Mouse (Mus musculus) heart, adult 2 months (tissue): ENCODE measurements around the gene Tmem176b. TPM values are rescaled to one million over a fixed set of nuclear protein-coding genes. Genes with fewer than 3 reads are reported as not detected.

Experiments
- DNase-seq, 2 experiments: peaks; one replicate each; pipeline ENCODE4 v3.0.0; 2021
- H3K27ac ChIP-seq: fragments of 200-600 bp; 2 replicates; pipeline ENCODE4 v1.8.1; 2022
- H3K27me3 ChIP-seq: fragments of 200-500 bp; 2 replicates; pipeline ENCODE4 v1.6.1; 2012; ENCODE audit warnings: mild to moderate bottlenecking, low read length, inconsistent platforms, mixed read lengths; ENCODE audit not compliant: control insufficient read depth, insufficient read depth
- H3K36me3 ChIP-seq: fragments of 200-500 bp; 2 replicates; pipeline ENCODE4 v1.6.1; 2012; ENCODE audit warnings: low read length, inconsistent platforms; ENCODE audit not compliant: control insufficient read depth, insufficient read depth
- H3K4me1 ChIP-seq: fragments of 200-500 bp; 2 replicates; pipeline ENCODE4 v1.6.1; 2011; ENCODE audit warnings: low read length; ENCODE audit not compliant: control insufficient read depth, insufficient read depth
- H3K4me3 ChIP-seq: fragments of 200-600 bp; 2 replicates; pipeline ENCODE4 v1.8.1; 2022
- H3K79me2 ChIP-seq: fragments of 200-500 bp; replicated peaks from 2 replicates; pipeline ENCODE4 v1.6.1; 2012; ENCODE audit warnings: mild to moderate bottlenecking, inconsistent platforms, low read length, moderate library complexity, mixed read lengths; ENCODE audit not compliant: control insufficient read depth, insufficient read depth
- H3K9ac ChIP-seq: fragments of 200-500 bp; 2 replicates; pipeline ENCODE4 v1.6.1; 2012; ENCODE audit warnings: low read depth, mild to moderate bottlenecking, control low read depth, inconsistent platforms, low read length, mixed read lengths
- CTCF ChIP-seq: fragments of 200-600 bp; IDR thresholded peaks from 2 replicates; pipeline ENCODE4 v1.8.1; 2022; ENCODE audit warnings: antibody characterized with exemption, mild to moderate bottlenecking, moderate library complexity
- EP300 ChIP-seq: fragments of 200-500 bp; IDR thresholded peaks from 2 replicates; pipeline ENCODE4 v1.6.1; 2011; ENCODE audit warnings: low read depth, low read length, control low read depth; ENCODE audit not compliant: insufficient read depth
- POLR2A ChIP-seq: fragments of 200-500 bp; IDR thresholded peaks from 2 replicates; pipeline ENCODE4 v1.6.1; 2011; ENCODE audit warnings: mild to moderate bottlenecking, low read depth, low read length, control low read depth; ENCODE audit not compliant: insufficient read depth
- WGBS: fragments of 180-500 bp; shearing (Covaris S2); methylation state at CpG from one replicate; pipeline ENCODE4 v1.1.7; 2018; 5-methylcytosine and 5-hydroxymethylcytosine counted together
- intact Hi-C: fragments of 180-260 bp; cut with DNase I; formaldehyde crosslinking; loops from one replicate; pipeline ENCODE4 v1.15.1; 2025
- polyA plus RNA-seq: library from polyadenylated mRNA; depleted of rRNA; stranded (reverse); fragments of >200 nt; gene quantifications from 2 replicates; pipeline ENCODE4 v1.2.3, GENCODE M21; 2012
- total RNA-seq, 2 experiments: library from RNA; stranded (reverse); gene quantifications; 2 replicates each; pipeline ENCODE4 v1.2.3; 2021

The Tmem176b gene
- total and polyA plus RNA-seq, 3 experiments: 41.6 to 108 (median 53.0) TPM

DNA sequence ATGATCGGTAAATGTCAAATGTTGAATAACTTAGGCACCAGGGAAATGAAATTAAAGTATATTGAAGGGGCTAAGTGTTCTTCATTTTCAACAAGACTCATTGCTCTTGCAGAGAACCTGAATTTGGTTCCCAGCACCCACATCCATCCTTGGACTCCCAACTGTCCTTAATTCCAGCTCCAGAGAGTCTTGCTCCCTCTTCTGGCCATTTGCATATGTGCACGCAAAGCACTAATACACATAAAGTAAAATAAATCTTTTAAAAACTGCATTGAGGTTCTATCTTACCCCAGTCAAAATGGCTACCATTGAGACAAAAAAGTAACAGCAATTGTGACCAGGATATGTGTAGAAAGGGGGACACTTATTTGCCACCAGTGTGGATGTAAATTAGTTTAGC, 12.9 kb upstream of the Tmem176b start:
- Histone ChIP-seq H3K4me3 (no peak overlapping the region), H3K27ac (no peak overlapping the region), H3K36me3 (no peaks in the 10 kb centered on the region), H3K79me2 (no peaks in the 10 kb centered on the region), H3K9ac (no peak overlapping the region), H3K4me1 (peaks cover 2% of the 10 kb centered on the region), H3K27me3 (no peaks in the 10 kb centered on the region)
- WGBS: 99% methylated on average over 2 of the region's 2 CpGs
- intact Hi-C loops: no loop called here
- no peak for TF ChIP-seq EP300
- no peak for TF ChIP-seq POLR2A
- no peak for TF ChIP-seq CTCF
- DNase-seq: no peak

DNA sequence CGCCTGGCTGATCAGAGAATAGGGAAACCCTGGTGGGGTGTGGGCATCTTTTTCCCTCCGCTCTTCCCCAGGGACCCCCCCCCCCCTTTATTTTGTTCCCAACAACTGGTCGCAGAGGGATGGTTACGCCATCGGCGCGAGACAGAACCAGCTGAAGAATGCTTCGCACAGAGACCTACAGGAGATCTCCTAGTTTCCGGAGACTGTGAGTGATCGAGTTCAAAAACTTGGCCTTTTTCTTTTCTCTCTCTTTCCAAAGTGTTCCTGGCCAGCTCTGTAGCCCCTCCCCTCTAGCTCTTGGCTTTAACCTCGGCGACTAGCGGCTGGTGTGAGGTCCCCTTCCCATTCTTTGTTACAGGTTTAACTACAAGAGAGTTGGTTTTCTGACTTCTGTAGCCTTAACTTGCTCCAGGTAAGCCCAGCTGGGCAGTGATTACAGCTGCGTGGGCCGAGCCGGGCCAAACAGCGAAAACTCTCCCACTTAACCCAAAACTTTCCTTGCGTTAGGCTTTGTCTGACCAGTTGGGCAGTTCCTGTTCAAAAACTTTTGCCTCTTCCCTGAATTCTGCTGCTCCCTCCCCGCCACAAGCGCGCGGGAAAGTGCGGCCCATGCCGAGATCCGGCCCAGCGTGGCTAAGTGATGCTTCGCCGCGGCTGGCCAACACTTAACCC, 10.7 kb upstream of the Tmem176b start:
- Histone ChIP-seq H3K4me3 (peak overlapping the region; percentile 44), H3K79me2 (no peaks in the 10 kb centered on the region), H3K4me1 (no peaks in the 10 kb centered on the region; the same call in 1 of the 2 replicates), H3K9ac (no peak overlapping the region; the same call in 1 of the 2 replicates), H3K36me3 (no peaks in the 10 kb centered on the region), H3K27ac (peak overlapping the region; percentile 68), H3K27me3 (no peaks in the 10 kb centered on the region)
- no peak for TF ChIP-seq EP300
- TF ChIP-seq CTCF: no peak
- no peak for TF ChIP-seq POLR2A
- intact Hi-C loops: no loop called here
- under 1% methylated on average over 29 of the region's 29 CpGs for WGBS
- peak; percentile 62 to 64 for DNase-seq

- H3K36me3 ChIP-seq: no peaks in the 10 kb centered on the region
- no peaks in the 10 kb centered on the region for H3K27me3 ChIP-seq
- H3K9ac ChIP-seq: no peak overlapping the region
- TF ChIP-seq EP300: no peak
- TF ChIP-seq CTCF: no peak
- no peak for TF ChIP-seq POLR2A
- WGBS: 74% methylated on average over 4 of the region's 4 CpGs
- no peaks in the 10 kb centered on the region for H3K79me2 ChIP-seq
- DNase-seq: no peak
- H3K4me1 ChIP-seq: peaks cover 4% of the 10 kb centered on the region
- no peak overlapping the region for H3K4me3 ChIP-seq
- intact Hi-C loops: no loop called here
- no peak overlapping the region for H3K27ac ChIP-seq
These were observed 3.8 kb upstream of the Tmem176b start for GRCm38 (mm10) chr6:48845086-48845485.

DNA sequence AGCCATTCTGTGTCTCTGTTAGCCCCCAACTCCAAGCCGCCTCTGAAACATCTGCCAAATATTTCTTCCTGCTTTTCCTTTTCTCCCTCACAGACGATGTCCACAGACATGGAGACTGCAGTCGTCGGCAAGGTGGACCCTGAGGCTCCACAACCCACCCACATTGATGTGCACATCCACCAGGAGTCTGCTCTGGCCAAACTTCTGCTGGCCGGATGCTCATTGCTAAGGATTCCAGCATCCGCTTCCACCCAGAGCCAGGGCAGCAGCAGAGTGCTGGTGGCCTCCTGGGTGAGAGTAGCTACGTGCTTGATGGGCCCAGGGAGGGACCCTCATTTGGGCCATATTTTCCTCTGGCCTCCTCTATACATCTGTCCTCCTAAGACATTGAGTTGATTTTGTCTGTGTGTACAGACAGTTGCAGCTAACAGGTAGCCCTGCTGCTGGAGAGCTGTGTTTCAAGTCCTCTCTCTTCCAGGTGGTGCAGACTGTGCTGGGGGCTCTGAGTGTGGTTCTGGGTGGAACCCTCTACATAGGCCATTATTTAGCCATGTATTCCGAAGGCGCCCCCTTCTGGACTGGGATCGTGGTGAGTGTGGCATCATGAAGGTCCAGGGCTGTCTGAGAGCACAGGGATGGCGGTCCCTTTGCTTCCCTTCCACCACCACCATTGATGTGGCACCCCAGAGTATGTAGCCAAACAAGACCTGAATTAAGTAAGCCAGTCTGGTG, 981 bp upstream of the Tmem176b start:
- DNase-seq: peak; percentile 42 to 52
- H3K9ac ChIP-seq: peak overlapping the region; percentile 23; the same call in 1 of the 2 replicates
- WGBS: 48% methylated on average over 11 of the region's 11 CpGs
- peaks cover 4% of the 10 kb centered on the region for H3K4me1 ChIP-seq
- intact Hi-C loops: no loop called here
- H3K27me3 ChIP-seq: no peaks in the 10 kb centered on the region
- no peaks in the 10 kb centered on the region for H3K79me2 ChIP-seq
- TF ChIP-seq CTCF (peak; percentile 34), POLR2A (no peak)
- H3K4me3 ChIP-seq: no peak overlapping the region
- no peaks in the 10 kb centered on the region for H3K36me3 ChIP-seq
- H3K27ac ChIP-seq: peak overlapping the region; percentile 74; the same call in 1 of the 2 replicates

DNA sequence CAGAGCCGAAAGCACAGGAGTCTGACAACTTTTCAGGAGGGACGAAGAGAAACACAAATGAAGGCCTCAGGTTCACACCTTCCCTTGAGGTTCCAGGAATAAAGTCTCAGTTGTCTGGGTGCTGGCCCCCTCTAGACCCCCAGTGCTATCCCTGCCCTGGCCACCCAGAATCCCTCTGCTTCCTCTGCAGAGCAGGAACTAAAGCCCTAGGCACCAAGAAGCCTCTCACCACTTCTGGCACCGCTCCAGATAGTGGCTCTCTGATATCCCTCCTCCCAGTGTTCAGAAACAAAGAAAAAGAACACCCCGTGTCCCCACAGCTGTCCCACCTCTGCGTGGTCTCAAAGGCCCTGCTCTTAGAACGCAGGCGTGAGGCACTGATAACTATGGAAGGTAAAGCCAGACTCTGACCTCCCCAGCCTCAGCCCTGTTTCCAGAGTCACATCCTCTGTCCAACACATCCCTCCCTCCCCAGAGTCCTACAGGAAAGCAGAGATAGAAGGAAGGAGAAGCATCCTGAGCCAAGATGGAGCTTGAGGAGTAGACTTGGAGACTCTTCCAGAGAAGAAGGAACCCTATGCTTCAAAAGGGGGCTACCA, 826 bp downstream of the Tmem176b start, which contains the start of gene Tmem176a:
Tmem176a (plus strand) TSS at position 549 of the 599 bp plus-strand sequence.
- TF ChIP-seq POLR2A: no peak
- no peak for TF ChIP-seq EP300
- Histone ChIP-seq H3K27ac (peak within 1 kb of the TSS; percentile 74), H3K9ac (peak within 1 kb of the TSS; percentile 31), H3K79me2 (no peaks in the 10 kb centered on the region), H3K36me3 (no peaks in the 10 kb centered on the region), H3K27me3 (no peaks in the 10 kb centered on the region), H3K4me1 (peaks cover 4% of the 10 kb centered on the region), H3K4me3 (peak within 1 kb of the TSS; percentile 45)
- intact Hi-C loops: no loop called here
- WGBS: 11% methylated on average over 7 of the region's 7 CpGs
- peak; percentile 56 for DNase-seq
